Mouse (Mus musculus): ENCODE measurements around the gene Rdh16f1. TPM values are rescaled to one million over a fixed set of nuclear protein-coding genes. Genes with fewer than 3 reads are reported as not detected.

Rdh16f1 gene
- polyA plus RNA-seq, 1 experiment from 2014 or later = 0.67 TPM

- 65% methylated on average over 4 of the region's 4 CpGs for WGBS
- TF ChIP-seq EP300 (optimal IDR thresholded peaks at IDR 0.05) = no peak
- TF ChIP-seq CTCF (IDR thresholded peaks at IDR 0.05; ENCODE audit: low read depth) = no peak
- H3K27me3 ChIP-seq (ENCODE audit: control insufficient read depth, insufficient read depth, low read length) = no peaks in the 10 kb centered on the region
- ATAC-seq (ENCODE audit: low FRiP score, low TSS enrichment) = 0 out of 2 replicates have a peak, but pooled peaks have one; percentile 16
- no peak for DNase-seq (ENCODE audit: low spot score)
- H3K27ac ChIP-seq (replicated peaks) = no peak overlapping the region
- H3K36me3 ChIP-seq (ENCODE audit: control insufficient read depth, insufficient read depth, low read length) = no peaks in the 10 kb centered on the region
- H3K4me2 ChIP-seq (replicated peaks; ENCODE audit: low read depth) = no peak overlapping the region
- no peaks in the 10 kb centered on the region for H3K4me1 ChIP-seq (replicated peaks; ENCODE audit: control insufficient read depth, insufficient read depth)
- H3K9ac ChIP-seq (ENCODE audit: low read length) = no peak overlapping the region
- H3K9me3 ChIP-seq (ENCODE audit: control insufficient read depth, low read length) = no peaks in the 10 kb centered on the region
- no peak overlapping the region for H3K4me3 ChIP-seq (ENCODE audit: low read depth, low read length)
These were observed 34.5 kb upstream of the Rdh16f1 start for GRCm38 (mm10) chr10:127725136-127725535.

- no peak overlapping the region for H3K4me2 ChIP-seq (replicated peaks; ENCODE audit: low read depth)
- H3K4me3 ChIP-seq (ENCODE audit: low read depth, low read length) = no peak overlapping the region
- H3K4me1 ChIP-seq (replicated peaks; ENCODE audit: control insufficient read depth, insufficient read depth) = no peaks in the 10 kb centered on the region
- no peak overlapping the region for H3K27ac ChIP-seq (replicated peaks)
- no peak for TF ChIP-seq CTCF (IDR thresholded peaks at IDR 0.05; ENCODE audit: low read depth)
- TF ChIP-seq EP300 (optimal IDR thresholded peaks at IDR 0.05) = no peak
- no peak overlapping the region for H3K9ac ChIP-seq (ENCODE audit: low read length)
- ATAC-seq (ENCODE audit: low FRiP score, low TSS enrichment) (no peak), DNase-seq (ENCODE audit: low spot score) (no peak)
- no peaks in the 10 kb centered on the region for H3K27me3 ChIP-seq (ENCODE audit: control insufficient read depth, insufficient read depth, low read length)
- no peaks in the 10 kb centered on the region for H3K9me3 ChIP-seq (ENCODE audit: control insufficient read depth, low read length)
- H3K36me3 ChIP-seq (ENCODE audit: control insufficient read depth, insufficient read depth, low read length) = no peaks in the 10 kb centered on the region
- WGBS = 70% methylated on average over 8 of the region's 8 CpGs
These were observed 31.1 kb upstream of the Rdh16f1 start for GRCm38 (mm10) chr10:127728437-127728836.

GRCm38 (mm10) chr10:127730285-127730932 is 29.2 kb upstream of the Rdh16f1 start:
- 73% methylated on average over 11 of the region's 11 CpGs for WGBS
- H3K4me3 ChIP-seq (ENCODE audit: low read depth, low read length) = no peak overlapping the region
- H3K9ac ChIP-seq (ENCODE audit: low read length) = no peak overlapping the region
- no peaks in the 10 kb centered on the region for H3K4me1 ChIP-seq (replicated peaks; ENCODE audit: control insufficient read depth, insufficient read depth)
- ATAC-seq (ENCODE audit: low FRiP score, low TSS enrichment) (no peak), DNase-seq (ENCODE audit: low spot score) (no peak)
- H3K27ac ChIP-seq (replicated peaks) = no peak overlapping the region
- no peaks in the 10 kb centered on the region for H3K36me3 ChIP-seq (ENCODE audit: control insufficient read depth, insufficient read depth, low read length)
- no peaks in the 10 kb centered on the region for H3K9me3 ChIP-seq (ENCODE audit: control insufficient read depth, low read length)
- H3K4me2 ChIP-seq (replicated peaks; ENCODE audit: low read depth) = no peak overlapping the region
- TF ChIP-seq CTCF (IDR thresholded peaks at IDR 0.05; ENCODE audit: low read depth) (no peak), EP300 (optimal IDR thresholded peaks at IDR 0.05) (no peak)
- no peaks in the 10 kb centered on the region for H3K27me3 ChIP-seq (ENCODE audit: control insufficient read depth, insufficient read depth, low read length)

- H3K9me3 ChIP-seq (ENCODE audit: control insufficient read depth, low read length) = no peaks in the 10 kb centered on the region
- no peak overlapping the region for H3K4me3 ChIP-seq (ENCODE audit: low read depth, low read length)
- no peaks in the 10 kb centered on the region for H3K36me3 ChIP-seq (ENCODE audit: control insufficient read depth, insufficient read depth, low read length)
- no peak overlapping the region for H3K4me2 ChIP-seq (replicated peaks; ENCODE audit: low read depth)
- no peak for DNase-seq (ENCODE audit: low spot score)
- no peaks in the 10 kb centered on the region for H3K4me1 ChIP-seq (replicated peaks; ENCODE audit: control insufficient read depth, insufficient read depth)
- 40% methylated on average over 9 of the region's 9 CpGs for WGBS
- no peak overlapping the region for H3K27ac ChIP-seq (replicated peaks)
- no peak overlapping the region for H3K9ac ChIP-seq (ENCODE audit: low read length)
- ATAC-seq (ENCODE audit: low FRiP score, low TSS enrichment) = no peak
- TF ChIP-seq CTCF (IDR thresholded peaks at IDR 0.05; ENCODE audit: low read depth) (no peak), EP300 (optimal IDR thresholded peaks at IDR 0.05) (no peak)
- no peaks in the 10 kb centered on the region for H3K27me3 ChIP-seq (ENCODE audit: control insufficient read depth, insufficient read depth, low read length)
These were observed 28.7 kb upstream of the Rdh16f1 start for GRCm38 (mm10) chr10:127730933-127731310.

- H3K9ac ChIP-seq (ENCODE audit: low read length) = no peak overlapping the region
- no peak for DNase-seq (ENCODE audit: low spot score)
- no peaks in the 10 kb centered on the region for H3K27me3 ChIP-seq (ENCODE audit: control insufficient read depth, insufficient read depth, low read length)
These were observed 28.2 kb upstream of the Rdh16f1 start for GRCm38 (mm10) chr10:127731397-127731796.

GRCm38 (mm10) chr10:127734434-127734833 is 25.2 kb upstream of the Rdh16f1 start:
- DNase-seq (ENCODE audit: low spot score) = no peak

More at GRCm38 (mm10) chr10:127731397-127731796, 28.2 kb upstream of the Rdh16f1 start:
- ATAC-seq (ENCODE audit: low FRiP score, low TSS enrichment) = no peak
- Histone ChIP-seq H3K4me3 (ENCODE audit: low read depth, low read length) (no peak overlapping the region), H3K27ac (replicated peaks) (no peak overlapping the region), H3K4me2 (replicated peaks; ENCODE audit: low read depth) (no peak overlapping the region), H3K9me3 (ENCODE audit: control insufficient read depth, low read length) (no peaks in the 10 kb centered on the region), H3K36me3 (ENCODE audit: control insufficient read depth, insufficient read depth, low read length) (no peaks in the 10 kb centered on the region), H3K4me1 (replicated peaks; ENCODE audit: control insufficient read depth, insufficient read depth) (no peaks in the 10 kb centered on the region)
- TF ChIP-seq EP300 (optimal IDR thresholded peaks at IDR 0.05) = no peak
- no peak for TF ChIP-seq CTCF (IDR thresholded peaks at IDR 0.05; ENCODE audit: low read depth)
- 26% methylated on average over 5 of the region's 5 CpGs for WGBS

More at GRCm38 (mm10) chr10:127734434-127734833, 25.2 kb upstream of the Rdh16f1 start:
- 27% methylated on average over 5 of the region's 5 CpGs for WGBS
- Histone ChIP-seq H3K4me3 (ENCODE audit: low read depth, low read length) (no peak overlapping the region), H3K27ac (replicated peaks) (no peak overlapping the region), H3K4me2 (replicated peaks; ENCODE audit: low read depth) (no peak overlapping the region), H3K9ac (ENCODE audit: low read length) (no peak overlapping the region), H3K27me3 (ENCODE audit: control insufficient read depth, insufficient read depth, low read length) (no peaks in the 10 kb centered on the region), H3K4me1 (replicated peaks; ENCODE audit: control insufficient read depth, insufficient read depth) (no peaks in the 10 kb centered on the region), H3K36me3 (ENCODE audit: control insufficient read depth, insufficient read depth, low read length) (no peaks in the 10 kb centered on the region), H3K9me3 (ENCODE audit: control insufficient read depth, low read length) (no peaks in the 10 kb centered on the region)
- TF ChIP-seq EP300 (optimal IDR thresholded peaks at IDR 0.05) (no peak), CTCF (IDR thresholded peaks at IDR 0.05; ENCODE audit: low read depth) (peak; percentile 83)
- no peak for ATAC-seq (ENCODE audit: low FRiP score, low TSS enrichment)
